Mouse (Mus musculus) adrenal gland, postnatal 10 days (tissue): ENCODE data around the gene Pygm. TPM values are rescaled to one million over a fixed set of nuclear protein-coding genes. Genes with fewer than 3 reads are reported as not detected.

Source experiments
- DNase-seq: peaks from one replicate; pipeline ENCODE4 v3.0.0; 2021; ENCODE audit warnings: mixed read lengths
- total RNA-seq, 2 experiments: library from RNA; stranded (reverse); gene quantifications; 2 replicates each; pipeline ENCODE4 v1.2.3; 2021

The Pygm gene
- total RNA-seq, 2 experiments from 2014 or later, result 92.0 to 223 TPM

GRCm38 (mm10) chr19:6352107-6352505 lies 32.1 kb upstream of the Pygm start:
- no peak for DNase-seq

- no peak for DNase-seq
These were observed 30.2 kb upstream of the Pygm start for GRCm38 (mm10) chr19:6354030-6354429.

GRCm38 (mm10) chr19:6361291-6361690 lies 22.9 kb upstream of the Pygm start:
- DNase-seq, result no peak

DNA sequence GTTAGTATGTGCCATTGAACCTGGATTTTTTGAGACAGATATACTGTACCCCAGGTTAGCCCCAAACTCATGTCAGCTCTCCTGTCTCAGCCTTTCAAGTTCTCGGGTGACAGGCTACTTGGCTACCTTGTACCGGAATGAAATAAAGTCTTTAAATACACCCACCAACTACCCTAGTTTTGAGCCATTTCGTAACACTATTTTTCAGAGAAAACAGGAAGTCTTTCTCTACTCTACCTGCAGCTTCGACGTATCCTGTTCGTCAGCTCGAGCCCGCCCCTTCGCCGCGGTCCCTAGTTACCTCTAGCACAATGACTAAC lies 21.1 kb upstream of the Pygm start:
- DNase-seq, result no peak

DNA sequence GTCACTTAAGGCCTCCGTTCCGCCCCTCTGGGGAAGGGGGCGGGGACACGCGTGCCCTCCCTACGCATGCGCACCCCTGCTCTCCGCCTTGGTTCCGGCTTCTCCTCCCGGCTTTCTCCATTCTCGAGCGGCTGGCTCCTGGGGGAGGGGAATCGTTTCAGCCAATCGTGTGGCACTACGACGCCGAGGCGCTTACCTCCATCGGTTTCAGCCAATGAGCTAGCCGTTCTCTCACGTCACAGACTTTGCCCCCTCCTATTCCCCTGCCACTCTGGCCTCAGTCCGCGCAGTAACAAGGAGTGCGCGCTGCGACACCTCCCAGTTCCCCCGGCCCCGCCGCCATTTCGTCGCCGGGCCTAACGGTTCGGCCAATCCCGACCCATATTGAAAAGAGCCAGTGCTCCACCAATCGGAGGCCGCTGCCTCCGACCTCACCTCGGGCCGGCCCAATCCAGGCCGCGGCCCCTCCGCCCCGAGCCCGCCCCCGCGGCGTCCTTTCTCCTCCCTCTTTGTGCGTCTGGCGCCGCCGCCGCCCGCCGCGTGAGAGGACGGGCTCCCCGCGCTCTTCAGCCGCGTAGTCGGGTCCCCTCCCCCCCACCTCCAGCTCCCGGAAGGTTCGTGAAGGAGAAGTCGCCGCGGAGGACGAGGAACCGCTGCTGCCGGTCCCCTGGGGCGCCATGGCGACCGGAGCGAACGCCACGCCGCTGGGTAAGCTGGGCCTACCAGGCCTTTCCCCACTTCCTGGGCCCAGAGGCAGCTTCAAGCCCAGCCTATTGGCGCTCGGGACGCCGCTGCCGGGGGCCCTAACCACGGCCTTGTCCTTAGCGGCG lies 20.6 kb upstream of the Pygm start, which contains the start of gene Sf1:
Gene Sf1 (plus strand): TSS at position 280 of the 830 bp plus-strand sequence.
- DNase-seq, result peak; percentile 100

GRCm38 (mm10) chr19:6364317-6364725 lies 19.9 kb upstream of the Pygm start:
- DNase-seq, result peak; percentile 94

GRCm38 (mm10) chr19:6364842-6365241 lies 19.4 kb upstream of the Pygm start:
- no peak for DNase-seq

- no peak for DNase-seq
These were observed 14.0 kb upstream of the Pygm start for GRCm38 (mm10) chr19:6370175-6370574.

DNA sequence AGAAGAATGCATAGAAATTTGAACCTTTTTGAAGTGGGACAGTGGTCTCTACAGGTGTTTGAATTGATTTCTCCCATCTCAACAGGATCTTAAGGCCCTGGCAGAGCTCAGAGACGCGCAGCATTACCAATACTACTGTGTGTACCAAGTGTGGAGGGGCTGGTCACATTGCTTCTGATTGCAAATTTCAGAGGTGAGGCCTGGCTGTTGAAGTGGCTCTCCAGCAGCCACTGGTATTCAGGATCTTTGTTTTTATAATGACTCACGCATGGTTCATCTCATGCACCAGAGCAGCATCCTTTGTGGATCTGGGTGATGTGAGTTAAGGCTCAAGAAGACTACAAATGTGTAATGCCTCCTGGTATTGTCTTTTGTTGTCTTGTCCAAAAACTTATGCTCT lies 11.8 kb upstream of the Pygm start:
- no peak for DNase-seq

GRCm38 (mm10) chr19:6373539-6374400 lies 10.4 kb upstream of the Pygm start:
- peak; percentile 94 for DNase-seq

- DNase-seq, result no peak
These were observed 9.6 kb upstream of the Pygm start for GRCm38 (mm10) chr19:6374571-6374970.

DNA sequence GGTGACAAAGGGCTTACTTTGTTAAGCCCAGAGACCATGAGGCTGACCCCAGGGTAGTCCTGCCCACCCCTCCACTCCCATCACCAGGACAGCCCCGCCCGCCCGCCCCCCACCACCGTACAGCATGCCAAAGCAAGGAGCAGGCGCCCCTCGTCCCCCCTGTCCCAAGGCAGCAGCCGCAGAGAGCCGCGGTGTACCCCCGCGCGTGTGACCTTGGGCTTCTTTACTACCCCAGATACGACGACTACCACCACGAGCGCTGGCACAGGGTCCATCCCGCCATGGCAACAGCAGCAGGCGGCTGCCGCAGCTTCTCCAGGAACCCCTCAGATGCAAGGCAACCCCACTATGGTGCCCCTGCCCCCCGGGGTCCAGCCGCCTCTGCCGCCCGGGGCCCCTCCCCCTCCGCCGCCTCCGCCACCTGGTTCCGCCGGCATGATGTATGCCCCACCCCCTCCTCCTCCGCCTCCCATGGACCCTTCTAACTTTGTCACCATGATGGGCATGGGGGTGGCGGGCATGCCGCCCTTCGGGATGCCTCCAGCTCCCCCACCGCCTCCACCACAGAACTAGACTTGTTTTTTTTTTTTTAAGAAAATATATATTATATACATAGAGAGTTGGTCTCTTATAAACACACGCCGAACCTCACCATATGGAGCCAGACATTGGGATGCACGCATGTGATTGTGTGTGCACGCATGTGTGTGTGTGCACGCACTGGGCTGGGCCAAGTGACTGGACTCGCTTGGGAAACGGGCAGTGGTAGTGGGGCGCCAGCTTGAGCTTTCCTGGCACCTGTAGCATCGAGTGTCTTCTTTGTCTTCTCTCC lies 8.6 kb upstream of the Pygm start:
- DNase-seq, result no peak

GRCm38 (mm10) chr19:6376255-6376564 lies 8.0 kb upstream of the Pygm start:
- peak; percentile 79 for DNase-seq

- no peak for DNase-seq
These were observed 7.6 kb upstream of the Pygm start for GRCm38 (mm10) chr19:6376643-6377042.

GRCm38 (mm10) chr19:6377327-6378040 lies 6.7 kb upstream of the Pygm start:
- no peak for DNase-seq

- no peak for DNase-seq
These were observed 3.6 kb upstream of the Pygm start for GRCm38 (mm10) chr19:6380411-6381166.

GRCm38 (mm10) chr19:6381238-6381637 lies 3.0 kb upstream of the Pygm start:
- DNase-seq, result no peak

- no peak for DNase-seq
These were observed 1.8 kb upstream of the Pygm start for GRCm38 (mm10) chr19:6382323-6382924.

- DNase-seq, result no peak
These were observed 729 bp upstream of the Pygm start for GRCm38 (mm10) chr19:6383470-6383869.

DNA sequence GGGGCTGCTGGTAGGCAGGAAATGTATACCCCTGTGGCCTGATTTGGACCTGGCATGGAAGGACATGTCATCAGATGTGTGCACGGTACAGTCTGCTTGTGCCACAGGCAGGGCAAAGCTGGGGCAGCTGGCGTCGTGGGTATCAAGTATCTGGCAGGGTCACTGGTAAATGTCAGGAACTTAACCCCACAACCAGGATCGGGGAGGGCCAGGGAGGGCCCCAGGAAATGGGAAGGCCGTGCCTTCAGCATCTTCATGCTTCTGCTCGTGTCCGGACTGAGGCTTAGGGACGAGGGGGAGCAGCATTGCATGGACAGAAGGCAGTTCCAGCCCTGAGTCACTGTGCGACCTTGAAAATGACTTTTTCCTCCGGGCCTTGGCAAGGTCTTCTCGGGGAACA lies 755 bp downstream of the Pygm start:
- peak; percentile 63 for DNase-seq

GRCm38 (mm10) chr19:6385419-6385818 lies 1.2 kb downstream of the Pygm start:
- DNase-seq, result no peak
